Mouse (Mus musculus): ENCODE data around the gene Doc2g.
A peak's percentile ranks its signal among the peaks of the same experiment; 100 is the strongest.

The Doc2g gene

DNA sequence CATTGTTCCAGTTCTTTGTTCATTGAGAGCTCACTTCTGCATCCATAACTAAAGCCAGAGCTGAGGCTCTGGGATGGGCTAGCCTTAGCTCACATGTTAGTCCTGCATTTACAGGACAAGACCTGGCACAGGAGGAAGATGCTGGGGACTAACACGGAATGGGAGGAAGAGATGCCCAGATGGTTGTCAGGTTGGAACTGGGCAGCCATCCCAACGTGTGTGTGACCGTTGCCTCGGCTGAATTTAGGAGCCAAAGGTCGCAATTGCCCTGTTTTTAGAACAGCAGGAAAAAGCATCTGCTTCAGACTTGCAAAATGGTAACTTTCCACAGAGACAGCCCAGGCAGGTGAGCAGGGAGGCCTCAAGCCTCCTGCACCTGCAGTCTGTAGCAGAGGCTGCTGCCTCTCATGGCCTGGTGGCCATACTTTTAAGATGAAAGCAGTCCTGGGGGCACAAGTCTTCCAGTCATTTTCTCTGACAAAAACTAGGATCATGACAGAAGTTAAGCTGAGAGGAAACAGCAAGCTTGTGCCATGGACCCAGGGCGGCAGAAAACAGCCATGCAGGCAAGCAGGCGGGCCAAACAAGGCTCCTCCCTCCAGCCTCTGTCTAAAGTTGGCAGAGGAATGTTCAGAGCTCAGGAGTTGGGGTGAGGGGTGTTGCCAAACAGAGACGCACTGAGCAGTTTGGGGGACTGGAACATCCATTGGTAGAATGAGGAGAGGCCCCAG is 52.3 kb downstream of the Doc2g start:
- peak; percentile 83 for DNase-seq

- peak; percentile 34 for DNase-seq
Observed at GRCm38 (mm10) chr19:4055947-4056693, 53.0 kb downstream of the Doc2g start.
